Comparison of ENCODE assay signal across 21 mouse cellular contexts in the genomic region with DNA sequence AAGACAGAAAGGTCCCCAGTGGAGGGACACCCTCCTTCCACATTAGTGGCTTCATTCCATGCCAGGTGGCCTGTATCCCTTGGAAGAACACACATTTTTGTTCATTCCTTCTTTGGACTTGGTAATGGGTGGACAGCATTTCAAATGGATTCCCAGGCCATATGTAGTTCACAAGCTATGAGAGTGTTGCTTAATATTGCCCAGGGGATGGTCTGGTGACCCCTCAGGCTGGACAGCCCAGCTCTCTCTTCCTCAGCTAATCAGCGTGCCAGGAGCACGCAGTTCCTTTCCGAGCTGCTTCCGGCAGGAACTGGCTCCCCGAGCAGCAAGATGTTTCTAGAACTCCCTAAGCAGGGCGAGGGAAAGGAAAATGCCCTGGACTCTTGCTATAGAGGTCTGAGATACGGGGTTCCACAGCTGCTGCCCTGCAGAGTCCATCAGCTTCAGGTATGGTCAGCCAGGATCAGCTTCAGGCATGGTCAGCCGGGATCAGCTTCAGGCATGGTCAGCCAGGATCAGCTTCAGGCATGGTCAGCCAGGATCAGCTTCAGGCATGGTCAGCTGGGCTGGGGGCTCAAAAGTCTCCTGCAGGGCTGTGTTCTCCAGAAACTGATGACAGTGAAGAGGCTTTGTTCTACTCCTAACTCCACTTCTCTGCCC.
A peak's percentile ranks its signal among the peaks of the same experiment; 100 is the strongest.
DNase-seq lines count a peak whose midpoint lies in the region; ATAC-seq and TF ChIP-seq lines count a peak whose summit lies in the region.
"Had no signal": no experiment of that assay in that cellular context is flagged by ENCODE, and none has a peak within 500 bp of the region (broad histone marks: within the 10 kb centered on the region; RNA-seq: fewer than 3 reads in every experiment).

No protein-coding gene starts in this region.

- H3K27me3 ChIP-seq in lung, embryonic 14.5 days (ENCODE audit: insufficient read depth, low read length) = no peaks in the 10 kb centered on the region
- H3K27me3 ChIP-seq in kidney, embryonic 14.5 days (ENCODE audit: control insufficient read depth, insufficient read depth, low read length) = no peaks in the 10 kb centered on the region
- H3K27me3 ChIP-seq: embryonic facial prominence, embryonic 12.5 days; forebrain, embryonic 15.5 days had no signal

- DNase-seq in gastrocnemius, adult 2 months = no peak
- DNase-seq in gastrocnemius, postnatal 25 days = no peak
- DNase-seq in lung, embryonic 14.5 days = peak; percentile 32
- no peak for DNase-seq in lung, postnatal 25 days (ENCODE audit: low spot score)
- DNase-seq in lung, postnatal 10 days = peak; percentile 17
- DNase-seq in lung, adult 18-20 months = no peak
- DNase-seq: adrenal gland, postnatal 10 days; B cell, adult 2 months; cerebellum, adult 11 months; cerebellum, adult 8-10 months; cerebellum, postnatal 14 days; embryo, embryonic 11 days; gastrocnemius, postnatal 14 days; heart, postnatal 14 days had no signal

- ATAC-seq in lung, embryonic 14.5 days (ENCODE audit: insufficient read depth) = peak; percentile 24; the same call in 1 of the 2 replicates
- no peak for ATAC-seq in kidney, embryonic 14.5 days (ENCODE audit: low FRiP score, low TSS enrichment)
- ATAC-seq: CD4-positive, CD25-positive, alpha-beta regulatory T cell, adult 4 months; forebrain, embryonic 15.5 days had no signal

- 0 out of 2 replicates have a peak, but pooled peaks cover 5% of the 10 kb centered on the region for H3K4me1 ChIP-seq in lung, embryonic 14.5 days (ENCODE audit: insufficient read depth)
- H3K4me1 ChIP-seq in kidney, embryonic 14.5 days (ENCODE audit: control insufficient read depth, insufficient read depth, low read length) = no peaks in the 10 kb centered on the region
- H3K4me1 ChIP-seq: embryonic facial prominence, embryonic 12.5 days; forebrain, embryonic 15.5 days had no signal

- no peaks in the 10 kb centered on the region for H3K9me3 ChIP-seq in lung, embryonic 14.5 days (ENCODE audit: low read depth, low read length)
- no peaks in the 10 kb centered on the region for H3K9me3 ChIP-seq in kidney, embryonic 14.5 days (ENCODE audit: control insufficient read depth, low read length)
- H3K9me3 ChIP-seq: embryonic facial prominence, embryonic 12.5 days; forebrain, embryonic 15.5 days; G1E; hindbrain, embryonic 10.5 days had no signal

- no peak overlapping the region for H3K9ac ChIP-seq in lung, embryonic 14.5 days
- H3K9ac ChIP-seq in kidney, embryonic 14.5 days (ENCODE audit: low read depth, low read length) = no peak overlapping the region
- H3K9ac ChIP-seq: embryonic facial prominence, embryonic 12.5 days; forebrain, embryonic 15.5 days; hindbrain, embryonic 14.5 days had no signal

- 62% methylated on average over 8 of the region's 8 CpGs for WGBS in lung, embryonic 14.5 days
- 74% methylated on average over 8 of the region's 8 CpGs for WGBS in kidney, embryonic 14.5 days

- TF ChIP-seq CTCF in gastrocnemius, adult 2 months (IDR thresholded peaks at IDR 0.05) = no peak
- TF ChIP-seq CTCF in lung, embryonic 14.5 days (IDR thresholded peaks at IDR 0.05; ENCODE audit: low read depth) = no peak

- no peak overlapping the region for H3K4me2 ChIP-seq in lung, embryonic 14.5 days
- H3K4me2 ChIP-seq in kidney, embryonic 14.5 days (replicated peaks; ENCODE audit: low read depth, low read length) = no peak overlapping the region
- H3K4me2 ChIP-seq: embryonic facial prominence, embryonic 12.5 days; forebrain, embryonic 15.5 days; hindbrain, embryonic 14.5 days had no signal

- no peaks in the 10 kb centered on the region for H3K36me3 ChIP-seq in lung, embryonic 14.5 days (ENCODE audit: insufficient read depth)
- H3K36me3 ChIP-seq in kidney, embryonic 14.5 days (ENCODE audit: control insufficient read depth, insufficient read depth, low read length) = no peaks in the 10 kb centered on the region
- H3K36me3 ChIP-seq: embryonic facial prominence, embryonic 12.5 days; forebrain, embryonic 15.5 days; G1E; hindbrain, embryonic 10.5 days had no signal

- no peak overlapping the region for H3K4me3 ChIP-seq in gastrocnemius, adult 2 months
- no peak overlapping the region for H3K4me3 ChIP-seq in lung, embryonic 14.5 days (ENCODE audit: low read depth, low read length)
- no peak overlapping the region for H3K4me3 ChIP-seq in kidney, embryonic 14.5 days (ENCODE audit: low read length)
- H3K4me3 ChIP-seq: embryonic facial prominence, embryonic 12.5 days; forebrain, embryonic 15.5 days; hindbrain, embryonic 10.5 days had no signal

- intact Hi-C loops in gastrocnemius, adult 2 months (cut with DNase I) = no loop called here

- peak overlapping the region; percentile 64; the same call in 1 of the 2 replicates for H3K27ac ChIP-seq in gastrocnemius, adult 2 months
- no peak overlapping the region for H3K27ac ChIP-seq in lung, embryonic 14.5 days (ENCODE audit: low read depth)
- H3K27ac ChIP-seq in kidney, embryonic 14.5 days (ENCODE audit: low read depth, low read length) = no peak overlapping the region
- H3K27ac ChIP-seq: embryonic facial prominence, embryonic 12.5 days; forebrain, embryonic 15.5 days; hindbrain, embryonic 10.5 days; hindbrain, embryonic 14.5 days had no signal

Comparison
In these comparisons a context has a peak if more than half of its experiments do, and no peak if none do; other contexts are left out.
1. DNase-seq: peak in lung, embryonic 14.5 days (single experiment) and lung, postnatal 10 days (single experiment); none in gastrocnemius, adult 2 months (single experiment), gastrocnemius, postnatal 25 days (single experiment), lung, postnatal 25 days (single experiment) and lung, adult 18-20 months (0 of 2).